Mouse (Mus musculus) neutrophil, adult 5-6 weeks (primary cell): ENCODE results near the gene Myh9. TPM values are rescaled to one million over a fixed set of nuclear protein-coding genes. Genes with fewer than 3 reads are reported as not detected.
"Not testable (repeated sequence)": the region's sequence is repeated elsewhere in the genome, so short reads cannot be mapped to it uniquely, and the experiment has no call there.

Experiments used
- ATAC-seq: fragments of 151-379, 151-347 bp; 2 replicates; pipeline ENCODE4 v1.8.0; 2017; ENCODE audit warnings: mild to moderate bottlenecking, moderate TSS enrichment; ENCODE audit not compliant: insufficient number of reproducible peaks, poor library complexity, low FRiP score, severe bottlenecking; ENCODE audit errors: extremely low read depth
- total RNA-seq: library from RNA; stranded (forward); fragments of 200-1000 nt; gene quantifications from 2 replicates; pipeline ENCODE4 v1.2.3, GENCODE M21; 2017

Gene Myh9
- total RNA-seq, 1 experiment from 2014 or later, result 1,152 TPM

DNA sequence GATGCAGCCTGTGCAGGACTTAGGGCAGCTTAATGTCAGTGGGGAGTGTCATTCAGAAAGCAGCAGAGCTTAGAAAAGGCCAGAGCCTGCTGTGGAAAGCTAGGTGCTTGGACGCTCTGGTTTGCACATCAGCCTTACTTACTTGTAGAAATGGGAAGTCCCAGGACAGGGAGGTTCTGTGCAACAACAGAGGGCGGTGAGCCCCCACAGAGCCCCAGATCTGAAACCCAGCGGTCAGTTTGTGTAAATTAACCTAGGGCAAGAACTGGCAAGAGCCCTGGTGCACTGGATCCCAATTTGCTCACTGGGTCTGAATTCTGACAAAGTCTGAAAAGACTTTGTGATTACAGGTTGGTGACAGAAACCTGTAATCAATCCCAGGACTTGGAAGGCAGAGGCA, 5.1 kb upstream of the Myh9 start:
- ATAC-seq, result no peak

DNA sequence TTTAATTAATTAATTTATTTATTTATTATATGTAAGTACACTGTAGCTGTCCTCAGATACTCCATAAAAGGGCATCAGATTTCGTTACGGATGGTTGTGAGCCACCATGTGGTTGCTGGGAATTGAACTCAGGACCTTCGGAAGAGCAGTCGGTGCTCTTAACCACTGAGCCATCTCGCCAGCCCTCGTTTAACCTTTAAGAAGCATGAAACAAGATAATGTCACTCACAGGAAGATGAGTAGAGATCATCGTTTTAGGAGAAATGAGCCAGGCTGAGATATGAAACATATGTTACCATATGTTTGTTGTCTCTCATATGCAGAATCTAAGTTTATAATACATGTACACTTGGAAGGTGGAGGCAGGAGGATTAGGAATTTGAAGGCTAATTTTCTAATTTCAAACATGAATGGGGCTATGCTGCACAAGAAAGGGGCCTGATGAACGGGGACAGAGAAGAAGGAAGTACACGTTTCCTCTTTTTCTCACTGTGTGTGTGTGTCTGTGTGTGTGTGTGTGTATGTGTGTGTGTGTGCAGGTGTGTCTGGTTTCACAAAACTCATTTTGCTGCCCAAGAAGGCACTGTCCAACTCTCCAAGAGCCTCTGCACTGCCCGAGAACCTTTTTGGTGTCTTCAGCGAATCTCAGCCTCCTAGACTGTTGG, 4.1 kb upstream of the Myh9 start:
- peak; percentile 20; the same call in 1 of the 2 replicates for ATAC-seq

DNA sequence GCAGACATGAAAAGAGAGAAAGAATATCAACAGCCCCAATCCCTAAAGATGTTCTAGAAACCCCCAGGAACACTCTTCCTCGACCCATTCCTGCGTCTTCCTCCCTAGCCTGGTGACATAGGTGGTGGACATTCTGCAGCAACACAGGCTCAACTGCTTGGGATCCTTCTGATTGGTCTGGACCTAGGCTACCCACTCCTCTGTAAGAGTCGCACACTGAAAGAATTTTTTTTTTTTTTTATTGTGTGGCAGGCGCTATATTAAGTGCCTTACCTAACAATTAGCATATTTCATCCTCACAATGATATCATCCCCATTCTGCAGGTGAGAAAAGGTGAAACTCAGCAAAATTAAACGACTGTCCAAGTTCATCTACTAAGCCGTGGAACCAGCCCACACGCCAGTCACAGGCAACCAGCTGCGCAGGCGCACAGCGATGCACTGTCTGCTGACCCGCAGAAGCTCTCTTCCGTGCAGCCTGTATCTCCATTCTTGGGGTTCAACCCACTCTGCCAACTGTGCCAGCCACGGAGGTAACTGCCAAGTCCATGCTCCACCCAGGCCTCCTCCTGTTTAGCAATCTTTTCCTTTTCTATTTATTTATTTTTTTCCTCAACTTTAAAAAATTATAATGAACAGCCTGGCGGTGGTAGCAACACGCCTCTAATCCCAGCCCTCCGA, 3.1 kb upstream of the Myh9 start:
- ATAC-seq, result no peak

DNA sequence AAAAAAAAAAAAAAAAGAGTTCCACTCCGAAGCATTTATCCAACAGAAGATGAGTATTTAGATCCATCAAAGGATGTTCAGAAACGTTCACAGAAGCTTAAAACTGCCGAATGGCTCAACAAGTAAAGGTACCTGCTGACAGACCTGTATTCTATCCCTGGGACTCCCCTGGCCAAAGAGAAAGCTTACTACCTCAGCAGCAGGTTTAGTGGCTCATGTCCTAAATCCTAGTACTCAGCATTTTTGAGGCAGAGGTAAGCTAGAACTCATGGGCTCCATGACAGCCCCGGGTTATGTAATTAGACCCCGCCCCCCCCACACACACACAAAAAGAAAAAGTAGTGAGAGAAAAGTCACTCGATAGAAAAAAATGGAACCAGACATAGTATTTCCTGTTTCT, 2.1 kb upstream of the Myh9 start:
- ATAC-seq, result no peak

DNA sequence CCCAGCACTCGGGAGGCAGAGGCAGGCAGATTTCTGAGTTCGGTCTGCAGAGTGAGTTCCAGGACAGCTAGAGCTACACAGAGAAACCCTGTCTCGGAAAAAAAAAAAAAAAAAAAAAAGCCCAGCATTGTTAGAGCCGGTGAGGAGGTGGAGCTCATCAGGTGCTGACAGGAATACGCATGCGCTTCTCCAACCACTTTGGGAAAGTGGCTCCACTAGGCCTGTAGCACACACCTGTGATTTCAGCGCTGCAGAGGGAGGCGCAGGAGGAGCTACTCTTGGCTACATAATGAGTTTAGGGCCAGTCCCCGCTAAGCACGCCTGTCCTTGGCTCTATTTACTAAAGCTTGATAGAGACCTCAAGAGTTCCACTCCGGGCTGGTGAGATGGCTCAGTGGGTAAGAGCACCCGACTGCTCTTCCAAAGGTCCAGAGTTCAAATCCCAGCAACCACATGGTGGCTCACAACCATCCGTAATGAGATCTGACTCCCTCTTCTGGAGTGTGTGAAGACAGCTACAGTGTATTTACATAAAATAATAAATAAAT, 1.6 kb upstream of the Myh9 start:
- not testable (repeated sequence) for ATAC-seq

DNA sequence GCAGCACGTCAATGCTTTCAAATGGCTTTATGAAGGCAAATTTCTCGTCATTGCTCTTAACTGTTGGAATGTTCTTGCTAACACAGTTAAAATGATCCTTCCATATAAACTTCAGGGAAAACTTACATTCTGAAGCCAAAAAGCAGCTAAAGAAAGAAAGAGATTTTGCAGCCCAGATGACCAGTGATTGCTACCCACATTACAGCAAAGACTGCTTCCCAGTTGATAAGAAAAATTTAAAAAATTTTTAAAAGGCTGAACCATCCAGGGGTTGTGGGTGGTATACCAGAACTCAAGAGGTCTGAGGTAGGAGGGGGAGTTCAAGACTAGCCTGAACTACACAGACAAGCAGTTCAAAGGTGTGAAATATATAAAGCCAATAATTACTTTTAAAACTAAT, 1.1 kb upstream of the Myh9 start:
- no peak for ATAC-seq

DNA sequence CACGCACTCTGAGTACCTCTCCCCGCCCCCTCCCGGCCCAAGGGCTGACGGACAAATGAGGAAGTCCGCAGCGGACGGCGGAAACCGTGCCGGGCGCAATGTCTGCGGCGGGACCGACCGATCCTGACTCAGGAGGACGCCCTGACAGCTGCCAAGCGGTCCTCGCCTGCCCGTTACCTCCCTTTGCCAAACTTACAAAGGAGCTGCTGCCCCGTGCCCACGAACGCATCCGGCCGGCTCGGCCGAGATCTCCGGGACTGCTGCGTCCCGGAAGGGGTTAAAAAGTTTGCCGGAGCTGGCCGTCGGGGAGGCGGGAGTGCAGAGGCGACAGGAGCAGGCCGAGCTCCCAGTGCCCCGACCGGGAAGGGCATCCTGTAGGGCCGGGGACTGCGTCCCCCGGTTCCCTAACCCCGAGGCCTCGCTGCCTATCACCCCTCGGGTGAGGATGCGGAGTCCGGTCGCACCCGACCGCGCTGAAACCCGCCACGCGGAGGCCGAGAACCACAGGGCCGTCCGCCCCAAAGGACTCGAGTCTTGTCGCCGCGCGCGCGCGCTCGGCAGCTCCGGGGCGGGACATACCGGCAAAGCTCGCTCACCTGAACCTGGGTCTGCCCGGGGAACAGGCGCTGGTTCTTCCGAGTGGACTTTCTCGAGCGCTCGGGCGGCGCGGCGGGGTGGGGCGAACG, 471 bp downstream of the Myh9 start:
- peak; percentile 14; the same call in 1 of the 2 replicates for ATAC-seq

DNA sequence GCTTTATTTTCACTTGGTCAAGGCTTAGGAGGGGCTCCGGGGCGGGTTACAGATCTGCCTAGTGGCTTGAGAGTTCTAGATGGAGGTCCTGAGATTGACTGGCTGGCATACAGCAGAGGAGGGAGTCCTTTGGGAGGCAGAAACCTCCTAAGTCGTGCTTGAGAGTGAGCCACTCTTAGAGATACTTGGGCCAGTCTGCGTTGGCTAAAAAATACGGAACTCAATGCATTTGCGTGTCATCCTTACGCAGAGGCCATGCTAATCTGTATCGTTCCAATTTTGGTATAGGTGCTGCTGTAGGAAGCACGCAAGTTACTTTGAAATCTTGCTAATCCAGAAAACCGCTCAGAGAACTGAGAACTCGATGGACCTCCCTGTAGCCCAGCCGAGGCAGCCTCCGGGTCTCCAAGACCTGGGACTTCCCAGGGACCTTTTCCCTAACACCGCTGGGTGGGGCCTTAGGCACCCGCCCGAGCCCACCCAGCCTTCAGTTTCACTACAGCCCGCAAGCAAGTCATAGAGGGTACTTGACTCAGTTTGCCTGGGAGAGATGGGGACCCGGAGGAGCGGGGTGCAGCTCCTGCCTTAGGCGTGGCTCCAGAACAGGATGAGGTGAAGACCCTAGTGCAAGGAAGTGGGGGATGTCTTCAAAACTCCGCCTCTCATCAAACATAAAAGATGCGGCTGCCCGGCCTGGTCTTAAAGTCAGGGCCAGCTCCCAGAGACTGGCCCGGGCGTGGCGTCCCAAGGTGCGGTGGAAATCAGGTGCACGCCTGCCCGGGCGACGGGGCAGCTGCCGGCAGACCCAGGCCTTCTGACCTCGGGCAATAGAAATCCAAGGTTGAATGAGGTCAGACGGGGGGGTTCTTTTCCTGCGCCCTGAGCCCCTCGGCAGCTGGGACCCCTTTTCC, 1.3 kb downstream of the Myh9 start:
- no peak for ATAC-seq

DNA sequence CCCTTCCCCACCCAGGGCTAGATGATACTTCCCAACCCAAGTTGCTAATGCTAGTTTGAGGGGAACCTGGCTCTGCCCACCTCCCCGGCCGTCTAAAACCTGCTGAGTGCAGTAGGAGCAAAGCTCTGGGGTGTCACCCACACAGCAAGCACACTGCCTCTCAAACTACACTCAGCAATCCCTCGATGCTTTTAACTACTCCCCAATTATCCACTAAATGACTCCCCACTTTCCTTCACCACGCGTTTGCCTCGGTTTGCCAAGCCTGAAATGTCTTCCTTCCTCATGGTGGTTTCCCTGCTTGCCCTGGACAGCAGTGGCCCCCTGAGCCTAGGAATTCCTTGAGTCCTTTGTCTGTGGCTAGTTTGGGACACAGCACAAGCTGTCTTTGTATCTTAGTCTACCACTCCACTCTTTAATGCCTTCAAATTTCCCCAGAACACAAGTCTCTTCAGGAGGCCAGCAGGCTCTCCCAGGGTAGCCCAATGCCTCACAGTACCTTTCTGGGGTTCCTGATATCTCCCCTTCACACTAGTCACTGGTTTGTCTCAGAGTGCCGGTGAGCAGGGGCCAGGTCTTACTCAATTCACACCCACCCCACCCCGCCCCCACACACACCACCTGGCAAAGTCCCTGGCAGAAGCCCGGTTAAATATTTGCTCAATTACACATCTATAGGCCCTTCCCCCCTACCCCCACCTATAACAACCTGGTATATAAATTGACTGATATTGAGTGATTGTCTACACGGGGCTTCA, 2.3 kb downstream of the Myh9 start:
- ATAC-seq, result no peak

DNA sequence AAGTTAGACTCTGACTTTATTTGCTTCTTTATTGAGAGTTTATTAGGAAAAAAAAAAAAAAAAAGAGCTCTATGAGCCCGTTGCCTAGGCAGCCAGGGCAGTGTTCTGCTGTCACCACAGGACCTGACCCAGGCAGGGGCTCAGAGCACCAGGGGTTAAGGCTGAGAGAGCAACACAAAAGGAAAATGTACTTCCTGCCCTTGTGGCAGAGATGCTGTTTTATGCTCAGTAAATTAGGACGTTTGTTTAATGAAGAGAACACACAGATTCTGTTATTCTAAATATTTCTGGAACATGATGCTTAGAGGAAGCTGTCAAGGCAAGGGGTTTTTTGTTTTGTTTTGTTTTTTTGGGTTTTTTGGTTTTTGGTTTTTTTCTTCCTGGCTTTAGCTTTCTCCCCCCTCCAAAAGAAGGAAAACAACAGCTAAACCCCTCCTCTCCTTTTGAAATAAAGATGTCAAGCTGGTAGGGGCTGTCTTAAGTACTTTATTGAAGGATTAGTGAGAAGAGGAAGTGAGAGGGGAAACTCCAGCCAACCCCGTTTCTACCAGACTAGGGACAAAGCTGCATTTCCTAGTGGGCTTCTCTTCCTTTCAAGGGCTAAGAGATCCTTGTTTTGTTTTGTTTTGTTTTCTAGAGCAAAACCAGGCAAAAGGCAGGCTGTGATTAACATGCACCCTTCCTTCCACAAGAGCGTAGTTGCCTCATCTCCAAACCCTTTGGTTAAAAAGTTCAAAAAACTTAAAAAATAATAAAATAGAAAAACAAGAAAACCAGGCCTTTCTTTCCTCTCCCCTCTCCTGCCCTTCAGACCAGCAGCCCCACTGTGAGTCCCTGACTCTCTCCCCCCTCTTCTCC, 3.2 kb downstream of the Myh9 start:
- no peak for ATAC-seq

DNA sequence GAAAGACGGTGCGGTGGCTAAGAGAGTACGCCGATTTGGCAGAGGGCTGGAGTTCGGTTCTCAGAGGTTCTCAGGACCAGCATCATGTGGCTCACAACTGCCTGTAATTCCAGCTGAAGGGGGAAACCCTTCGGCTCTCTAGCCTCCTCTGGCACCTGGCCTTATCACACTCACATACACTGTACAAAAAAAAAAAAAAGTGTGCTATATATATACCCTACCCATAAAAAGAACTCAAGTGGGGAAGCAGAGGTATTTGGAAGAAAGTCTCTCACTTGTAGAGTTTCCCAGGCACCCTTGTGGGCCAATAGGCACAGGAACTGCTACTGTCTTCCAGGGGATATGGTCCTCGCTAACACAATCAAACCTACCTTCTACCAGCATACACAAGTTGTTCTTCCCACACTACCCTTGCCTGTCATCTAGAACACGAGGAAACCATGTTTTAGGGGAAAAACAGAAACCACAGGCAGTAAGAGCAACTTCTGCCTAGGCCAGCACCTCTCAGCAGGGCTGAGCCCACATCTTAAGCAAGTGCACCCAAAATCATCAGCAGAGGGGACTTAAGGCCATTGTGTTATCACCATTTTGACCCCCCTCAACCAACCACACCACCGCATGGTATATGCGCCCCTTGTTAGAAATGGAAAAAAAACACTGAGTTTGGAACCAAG, 4.4 kb downstream of the Myh9 start:
- no peak for ATAC-seq

DNA sequence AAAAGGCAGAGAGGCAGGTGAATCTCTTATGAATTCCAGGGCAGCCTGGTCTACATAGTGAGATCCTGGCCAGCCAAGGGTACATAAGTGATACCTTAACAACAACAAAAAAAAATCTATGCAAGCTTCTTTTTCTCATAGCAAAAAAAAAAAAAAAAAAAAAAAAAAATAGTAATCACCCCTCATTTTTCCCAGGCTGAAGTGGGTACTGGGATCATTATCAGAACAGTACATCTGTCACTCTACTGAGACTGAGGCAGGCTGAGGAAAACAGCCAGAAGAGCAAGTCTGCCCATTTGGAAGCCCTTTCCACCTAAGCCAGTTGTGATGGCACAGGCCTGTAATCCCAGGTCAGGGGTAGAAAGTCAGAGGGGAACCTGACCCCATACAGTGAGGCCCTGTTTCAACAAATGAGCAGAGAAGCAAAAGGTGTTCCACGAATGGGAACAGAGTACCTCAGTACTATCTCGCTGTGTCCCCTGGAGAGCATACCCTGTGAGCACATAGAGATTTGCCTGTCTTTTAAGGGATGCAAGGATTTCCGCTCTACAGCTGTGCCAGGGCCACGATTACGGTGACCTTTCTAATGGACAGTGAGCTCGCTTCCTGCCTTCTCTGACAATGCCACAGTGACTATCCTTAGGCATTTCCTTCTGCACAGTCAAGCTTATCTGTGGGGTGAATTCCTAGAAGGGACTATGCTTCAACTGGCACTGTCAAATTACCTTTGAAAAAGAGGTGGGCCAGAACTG, 5.1 kb downstream of the Myh9 start:
- no peak for ATAC-seq

DNA sequence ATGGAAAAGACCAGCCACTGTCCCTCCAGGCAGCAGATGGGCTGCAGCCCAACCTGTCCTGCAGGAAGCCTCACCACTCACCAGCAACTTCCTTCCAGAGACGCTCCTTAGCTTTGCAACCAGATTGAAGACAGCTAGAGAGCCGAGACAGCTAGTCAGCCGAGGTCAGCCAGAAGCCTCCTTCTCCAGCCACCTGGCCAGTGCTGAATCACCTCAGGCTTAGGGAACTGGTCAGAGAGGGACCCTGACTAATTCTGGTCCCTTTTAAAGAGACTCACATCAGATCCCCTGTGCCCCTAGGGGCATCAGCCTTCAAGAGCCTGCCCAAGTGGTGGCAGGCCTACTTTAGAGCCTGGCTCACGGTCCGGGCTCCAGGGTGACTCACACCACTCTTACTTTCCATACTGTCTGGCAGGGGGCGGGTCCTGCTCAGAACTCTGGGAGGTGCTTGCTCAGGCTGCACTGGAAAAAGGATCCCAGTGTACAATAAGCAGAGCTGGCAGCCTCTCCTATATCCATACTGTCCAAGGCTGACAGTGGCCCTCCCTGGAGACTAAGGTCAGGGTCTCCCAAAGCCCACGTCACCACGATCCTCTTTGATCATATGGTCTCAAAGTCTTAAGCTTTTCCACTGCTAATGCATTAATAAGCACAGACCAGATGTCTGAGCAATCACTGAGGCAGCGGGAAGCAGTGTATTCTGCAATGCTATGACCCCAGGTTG, 5.9 kb downstream of the Myh9 start:
- no peak for ATAC-seq

DNA sequence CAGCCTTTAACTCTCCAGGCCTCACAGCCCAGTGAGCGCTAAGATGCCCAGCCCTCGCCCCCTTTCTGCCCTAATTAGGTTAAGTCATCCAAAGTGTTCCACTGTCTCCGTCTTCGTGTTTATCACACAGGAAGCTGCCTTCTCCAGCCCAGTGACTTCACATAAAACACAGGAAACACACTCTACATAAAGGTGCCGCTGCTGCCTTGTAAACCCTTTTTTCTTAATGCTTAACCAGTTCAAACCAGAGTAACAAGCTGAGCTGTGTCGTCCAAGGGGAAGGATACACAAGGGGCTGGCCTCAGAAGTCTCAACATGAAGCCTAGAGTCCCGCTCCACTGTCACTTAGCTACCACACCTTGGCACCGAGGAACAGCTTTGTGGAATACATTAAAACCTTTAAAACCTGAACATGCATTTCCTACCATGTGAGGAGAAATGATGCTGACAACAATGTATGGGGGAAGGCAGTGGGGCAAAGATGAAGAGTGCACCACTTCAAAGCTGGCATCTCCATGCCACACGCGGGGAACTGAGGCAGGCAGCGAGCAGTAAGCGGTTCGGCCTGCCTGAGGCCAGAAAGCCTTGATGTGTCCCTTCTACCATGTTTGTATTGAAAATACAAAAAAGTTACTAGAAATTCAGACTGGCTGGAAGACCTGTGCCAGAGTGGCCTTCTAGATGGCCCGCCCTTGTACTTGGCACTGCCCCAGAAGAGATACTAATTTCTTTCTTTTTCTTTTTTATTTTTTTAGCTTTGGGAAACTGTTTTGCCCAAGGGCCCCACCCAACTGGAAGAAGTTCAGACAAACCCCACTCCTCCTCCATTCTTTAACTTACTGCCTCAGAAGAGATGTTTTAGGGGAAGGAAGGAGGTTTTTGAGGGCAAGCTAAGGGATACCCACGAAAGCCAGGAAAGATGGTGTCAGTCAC, 7.4 kb downstream of the Myh9 start:
- peak; percentile 51; the same call in 1 of the 2 replicates for ATAC-seq

DNA sequence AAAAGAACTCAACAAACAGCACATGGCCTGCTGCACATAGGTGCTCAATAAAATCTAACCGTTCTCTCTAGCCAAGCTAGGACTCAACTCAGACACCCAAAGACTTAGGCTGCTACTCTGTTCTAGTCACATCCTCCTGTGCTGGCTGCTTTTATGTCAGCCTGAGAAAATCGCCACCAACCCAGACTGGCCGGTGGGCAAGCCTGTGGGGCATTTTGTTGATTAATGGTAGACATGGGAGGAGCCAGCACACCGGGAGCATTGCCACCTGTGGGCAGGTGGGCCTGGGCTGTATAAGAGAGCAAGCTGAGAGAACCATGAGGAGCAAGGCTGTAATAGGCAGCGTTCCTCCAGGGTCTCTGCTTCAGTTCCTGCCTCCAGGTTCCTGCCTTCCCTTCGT, 8.2 kb downstream of the Myh9 start:
- no peak for ATAC-seq
